Mouse (Mus musculus) embryonic facial prominence, embryonic 13.5 days (tissue): ENCODE data around the gene Ccdc15. TPM values are rescaled to one million over a fixed set of nuclear protein-coding genes. Genes with fewer than 3 reads are reported as not detected.

Source experiments
- ATAC-seq: fragments of 200-750 bp; cut with Nextera tagmentation; 2 replicates; pipeline ENCODE4 v1.8.0; 2017; ENCODE audit warnings: low read depth; ENCODE audit not compliant: insufficient number of reproducible peaks, insufficient read depth, low FRiP score, low TSS enrichment
- H3K27ac ChIP-seq: fragments of 300-500 bp; sonication (generic); 2 replicates; pipeline ENCODE4 v1.5.1; 2015; ENCODE audit warnings: moderate library complexity, mild to moderate bottlenecking, inconsistent platforms
- H3K27me3 ChIP-seq: fragments of 300-500 bp; sonication (generic); 2 replicates; pipeline ENCODE4 v1.6.1; 2015; ENCODE audit warnings: mild to moderate bottlenecking, inconsistent platforms
- H3K36me3 ChIP-seq: fragments of 300-500 bp; sonication (generic); 2 replicates; pipeline ENCODE4 v1.6.1; 2015; ENCODE audit warnings: mild to moderate bottlenecking, inconsistent platforms
- H3K4me1 ChIP-seq: fragments of 300-500 bp; sonication (generic); 2 replicates; pipeline ENCODE4 v1.6.1; 2015; ENCODE audit warnings: inconsistent platforms
- H3K4me2 ChIP-seq: fragments of 300-500 bp; sonication (generic); 2 replicates; pipeline ENCODE4 v1.6.1; 2015; ENCODE audit warnings: moderate library complexity, mild to moderate bottlenecking, inconsistent platforms
- H3K4me3 ChIP-seq: fragments of 300-500 bp; sonication (generic); 2 replicates; pipeline ENCODE4 v1.5.1; 2015; ENCODE audit warnings: mild to moderate bottlenecking, inconsistent platforms
- H3K9ac ChIP-seq: fragments of 300-500 bp; sonication (generic); 2 replicates; pipeline ENCODE4 v1.6.1; 2015; ENCODE audit warnings: mild to moderate bottlenecking, inconsistent platforms
- H3K9me3 ChIP-seq: fragments of 300-500 bp; sonication (generic); 2 replicates; pipeline ENCODE4 v1.6.1; 2016; ENCODE audit warnings: inconsistent platforms
- WGBS: fragments of 180-500 bp; shearing (Covaris S2); methylation state at CpG from one replicate; pipeline ENCODE4 v1.1.7; 2015; ENCODE audit warnings: mixed read lengths; 5-methylcytosine and 5-hydroxymethylcytosine counted together
- polyA plus RNA-seq: library from polyadenylated mRNA; unstranded; fragments of >200 nt; fragmentation: Nextera tagmentation; extraction: Ambion mirVana; gene quantifications from 2 replicates; pipeline ENCODE4 v1.2.1, GENCODE M21; 2015

Gene Ccdc15
- polyA plus RNA-seq, 1 experiment from 2014 or later, result 8.9 TPM

GRCm38 (mm10) chr9:37367301-37368080 is 19.3 kb upstream of the Ccdc15 start, which contains the start of gene Hepacam:
TSS of gene Hepacam (plus strand) at chr9:37367351.
- H3K4me2 ChIP-seq, result no peak within 1 kb of the TSS
- H3K9ac ChIP-seq, result no peak within 1 kb of the TSS
- ATAC-seq, result no peak
- H3K4me3 ChIP-seq, result no peak within 1 kb of the TSS
- H3K9me3 ChIP-seq, result no peaks in the 10 kb centered on the region
- H3K36me3 ChIP-seq, result no peaks in the 10 kb centered on the region
- WGBS, result 78% methylated on average over 17 of the region's 17 CpGs
- no peaks in the 10 kb centered on the region for H3K27me3 ChIP-seq
- H3K4me1 ChIP-seq, result no peaks in the 10 kb centered on the region
- no peak within 1 kb of the TSS for H3K27ac ChIP-seq

GRCm38 (mm10) chr9:37365706-37366105 is 17.5 kb upstream of the Ccdc15 start:
- H3K4me3 ChIP-seq, result no peak overlapping the region
- no peak overlapping the region for H3K9ac ChIP-seq
- no peaks in the 10 kb centered on the region for H3K36me3 ChIP-seq
- H3K9me3 ChIP-seq, result no peaks in the 10 kb centered on the region
- H3K27me3 ChIP-seq, result no peaks in the 10 kb centered on the region
- no peak overlapping the region for H3K27ac ChIP-seq
- 65% methylated on average over 5 of the region's 5 CpGs for WGBS
- no peak for ATAC-seq
- no peak overlapping the region for H3K4me2 ChIP-seq
- H3K4me1 ChIP-seq, result no peaks in the 10 kb centered on the region

DNA sequence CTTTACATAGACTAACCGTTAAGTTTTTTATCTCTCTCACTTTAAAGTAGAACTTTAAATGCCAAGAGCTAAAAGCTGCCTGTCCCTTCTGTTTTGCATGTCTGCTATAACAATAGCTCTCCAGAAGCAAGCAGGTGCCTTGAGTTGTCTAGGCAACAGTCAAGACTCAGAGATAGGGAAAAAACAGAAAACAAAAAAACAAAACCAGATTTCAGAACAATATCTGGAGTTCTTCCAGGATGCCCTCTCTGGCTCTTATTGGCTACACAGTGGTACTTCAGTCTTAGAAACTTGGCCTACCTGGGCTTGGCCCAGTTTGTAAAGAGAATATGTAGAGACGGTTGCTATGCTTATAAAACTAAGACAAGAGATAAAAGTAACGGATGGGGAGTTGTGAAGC is 16.2 kb upstream of the Ccdc15 start:
- no peak for ATAC-seq
- H3K36me3 ChIP-seq, result no peaks in the 10 kb centered on the region

GRCm38 (mm10) chr9:37363551-37363950 is 15.3 kb upstream of the Ccdc15 start:
- H3K27ac ChIP-seq, result no peak overlapping the region
- H3K4me3 ChIP-seq, result no peak overlapping the region
- H3K4me1 ChIP-seq, result peaks cover 12% of the 10 kb centered on the region
- no peak overlapping the region for H3K9ac ChIP-seq
- H3K9me3 ChIP-seq, result no peaks in the 10 kb centered on the region
- WGBS, result 73% methylated on average over 3 of the region's 3 CpGs
- H3K4me2 ChIP-seq, result no peak overlapping the region
- no peak for ATAC-seq
- H3K36me3 ChIP-seq, result no peaks in the 10 kb centered on the region
- no peaks in the 10 kb centered on the region for H3K27me3 ChIP-seq

More for the DNA sequence above, 16.2 kb upstream of the Ccdc15 start:
- H3K4me2 ChIP-seq, result no peak overlapping the region
- no peak overlapping the region for H3K4me3 ChIP-seq
- WGBS, result 83% methylated on average over 3 of the region's 3 CpGs
- peaks cover 7% of the 10 kb centered on the region for H3K4me1 ChIP-seq
- no peaks in the 10 kb centered on the region for H3K9me3 ChIP-seq
- H3K27me3 ChIP-seq, result no peaks in the 10 kb centered on the region
- H3K9ac ChIP-seq, result no peak overlapping the region
- H3K27ac ChIP-seq, result no peak overlapping the region

- no peak for ATAC-seq
- Histone ChIP-seq H3K9ac (no peak overlapping the region), H3K9me3 (no peaks in the 10 kb centered on the region), H3K4me3 (no peak overlapping the region), H3K4me1 (peaks cover 12% of the 10 kb centered on the region), H3K27me3 (no peaks in the 10 kb centered on the region), H3K27ac (no peak overlapping the region), H3K36me3 (no peaks in the 10 kb centered on the region), H3K4me2 (no peak overlapping the region)
- WGBS, result 54% methylated on average over 1 of the region's 1 CpGs
These were observed 14.6 kb upstream of the Ccdc15 start for GRCm38 (mm10) chr9:37362881-37363280.

DNA sequence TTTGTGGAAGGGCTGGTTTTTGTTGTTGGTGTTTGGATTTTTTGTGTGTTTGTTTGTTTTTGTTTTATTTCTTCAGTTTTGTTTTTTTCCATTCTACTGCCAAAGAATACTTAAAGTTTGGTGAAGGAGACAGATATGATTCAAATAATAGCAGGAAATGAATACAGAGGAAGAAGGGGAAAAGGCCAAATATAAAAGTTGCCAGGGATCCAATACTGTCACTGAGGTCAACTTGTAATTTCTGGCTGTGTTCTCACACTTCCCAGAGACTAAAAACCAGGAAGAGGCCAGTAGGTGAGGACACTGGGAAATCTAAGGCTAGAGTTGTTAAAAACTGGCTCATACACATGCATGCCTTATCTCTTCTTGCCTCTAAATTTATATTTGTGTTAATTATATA is 13.9 kb upstream of the Ccdc15 start:
- no peak for ATAC-seq
- no peak overlapping the region for H3K27ac ChIP-seq
- no peak overlapping the region for H3K4me2 ChIP-seq
- peaks cover 12% of the 10 kb centered on the region for H3K4me1 ChIP-seq
- no peak overlapping the region for H3K9ac ChIP-seq
- no peaks in the 10 kb centered on the region for H3K9me3 ChIP-seq
- no peaks in the 10 kb centered on the region for H3K27me3 ChIP-seq
- H3K4me3 ChIP-seq, result no peak overlapping the region
- no peaks in the 10 kb centered on the region for H3K36me3 ChIP-seq

DNA sequence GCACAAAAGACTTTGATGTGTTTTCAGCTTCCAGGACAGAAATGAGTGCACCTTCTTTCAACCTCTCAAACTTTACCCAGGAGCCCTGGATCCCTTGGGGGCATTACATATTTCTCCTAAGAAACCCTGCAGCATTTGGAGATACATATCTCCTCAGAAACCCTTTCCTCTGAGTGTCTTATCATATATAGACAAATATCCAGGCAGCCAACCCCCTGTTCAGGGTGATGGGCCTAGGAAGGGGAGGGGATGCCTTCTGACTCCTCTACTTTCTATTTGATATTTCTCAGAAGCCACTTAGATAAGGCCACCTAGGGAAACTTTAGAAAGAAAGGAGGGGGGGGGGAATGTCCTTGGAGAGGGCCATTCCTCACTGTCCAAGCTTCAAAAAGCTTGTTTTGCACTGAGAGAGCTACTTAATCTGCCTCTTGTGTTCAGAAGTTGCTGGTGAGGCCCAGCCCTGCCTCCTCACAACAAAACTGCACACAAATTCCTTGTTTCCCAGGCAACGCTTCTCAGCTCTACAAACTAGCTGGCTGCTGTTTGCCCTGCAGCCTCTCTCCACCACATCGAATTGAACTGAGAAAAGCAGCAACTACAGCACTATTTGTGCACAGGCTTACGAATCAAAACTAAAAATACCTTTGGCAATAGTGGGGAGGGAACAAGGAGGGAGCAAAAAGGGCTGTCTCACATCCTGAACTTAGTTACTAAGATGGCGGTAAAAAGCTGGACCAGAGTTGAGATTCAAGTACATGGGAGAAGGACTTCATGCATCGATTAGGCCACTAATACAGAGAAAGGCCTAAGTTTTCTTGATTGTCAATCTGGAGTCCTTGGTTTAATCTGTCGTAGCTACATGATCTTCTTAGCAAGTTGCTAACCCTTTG is 11.3 kb upstream of the Ccdc15 start:
- peak overlapping the region; percentile 85 for H3K27ac ChIP-seq
- peaks cover 12% of the 10 kb centered on the region for H3K4me1 ChIP-seq
- H3K9ac ChIP-seq, result no peak overlapping the region
- H3K4me3 ChIP-seq, result no peak overlapping the region
- no peaks in the 10 kb centered on the region for H3K27me3 ChIP-seq
- no peaks in the 10 kb centered on the region for H3K36me3 ChIP-seq
- WGBS, result 35% methylated on average over 6 of the region's 6 CpGs
- ATAC-seq, result peak; percentile 59; the same call in 1 of the 2 replicates
- H3K4me2 ChIP-seq, result no peak overlapping the region
- no peaks in the 10 kb centered on the region for H3K9me3 ChIP-seq

DNA sequence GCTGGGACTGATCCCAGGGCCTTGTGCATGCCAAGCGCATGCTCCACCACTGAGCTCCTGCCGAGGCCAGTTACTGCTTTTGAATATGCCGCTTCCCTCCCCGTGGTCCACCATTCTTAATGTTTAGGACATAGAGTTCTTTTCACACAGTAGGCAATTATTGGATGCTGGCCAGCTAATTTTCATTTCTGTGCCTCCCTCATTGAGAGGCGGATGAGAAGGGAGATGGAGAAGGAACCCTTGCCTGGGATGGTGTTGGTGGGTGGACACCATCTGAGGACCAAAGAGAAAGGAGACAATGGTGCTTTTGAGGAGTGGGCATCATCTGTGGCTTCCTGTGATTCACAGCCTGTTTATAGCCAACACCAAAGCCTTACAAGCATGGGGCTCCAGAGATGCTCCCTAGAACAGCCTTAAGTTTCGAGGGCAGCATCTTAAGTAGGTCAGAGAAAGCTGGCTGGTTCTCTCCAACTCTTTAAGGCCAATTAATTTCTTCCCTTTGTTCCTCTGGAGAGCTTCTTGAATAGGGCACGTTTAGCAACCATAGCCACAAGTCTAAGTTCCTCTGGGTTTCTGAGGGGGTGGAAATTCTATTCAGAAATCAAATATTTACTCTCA is 10.6 kb upstream of the Ccdc15 start:
- H3K9ac ChIP-seq, result no peak overlapping the region
- 79% methylated on average over 7 of the region's 7 CpGs for WGBS
- H3K9me3 ChIP-seq, result no peaks in the 10 kb centered on the region
- no peaks in the 10 kb centered on the region for H3K27me3 ChIP-seq
- no peak overlapping the region for H3K4me2 ChIP-seq
- peaks cover 12% of the 10 kb centered on the region for H3K4me1 ChIP-seq
- H3K36me3 ChIP-seq, result no peaks in the 10 kb centered on the region
- H3K4me3 ChIP-seq, result no peak overlapping the region
- ATAC-seq, result no peak
- peak overlapping the region; percentile 85 for H3K27ac ChIP-seq

GRCm38 (mm10) chr9:37354485-37354884 is 6.3 kb upstream of the Ccdc15 start:
- no peak for ATAC-seq
- H3K4me1 ChIP-seq, result peaks cover 7% of the 10 kb centered on the region
- H3K9me3 ChIP-seq, result no peaks in the 10 kb centered on the region
- H3K4me2 ChIP-seq, result no peak overlapping the region
- no peaks in the 10 kb centered on the region for H3K36me3 ChIP-seq
- no peak overlapping the region for H3K27ac ChIP-seq
- WGBS, result 76% methylated on average over 1 of the region's 1 CpGs
- no peak overlapping the region for H3K9ac ChIP-seq
- no peak overlapping the region for H3K4me3 ChIP-seq
- no peaks in the 10 kb centered on the region for H3K27me3 ChIP-seq

GRCm38 (mm10) chr9:37351266-37351665 is 3.0 kb upstream of the Ccdc15 start:
- H3K9ac ChIP-seq, result no peak overlapping the region
- no peak for ATAC-seq
- no peak overlapping the region for H3K4me2 ChIP-seq
- no peak overlapping the region for H3K4me3 ChIP-seq
- no peaks in the 10 kb centered on the region for H3K36me3 ChIP-seq
- no peak overlapping the region for H3K27ac ChIP-seq
- H3K9me3 ChIP-seq, result no peaks in the 10 kb centered on the region
- WGBS, result 42% methylated on average over 2 of the region's 2 CpGs
- peaks cover 10% of the 10 kb centered on the region; the same call in 1 of the 2 replicates for H3K4me1 ChIP-seq
- no peaks in the 10 kb centered on the region for H3K27me3 ChIP-seq

- 92% methylated on average over 3 of the region's 3 CpGs for WGBS
- peak overlapping the region; percentile 94; the same call in 1 of the 2 replicates for H3K27ac ChIP-seq
These were observed 818 bp upstream of the Ccdc15 start for GRCm38 (mm10) chr9:37349050-37349449.

More at GRCm38 (mm10) chr9:37349050-37349449, 818 bp upstream of the Ccdc15 start:
- Histone ChIP-seq H3K4me3 (peak overlapping the region; percentile 84), H3K9ac (peak overlapping the region; percentile 91; the same call in 1 of the 2 replicates), H3K36me3 (no peaks in the 10 kb centered on the region; the same call in 1 of the 2 replicates), H3K9me3 (no peaks in the 10 kb centered on the region), H3K4me2 (peak overlapping the region; percentile 83), H3K27me3 (no peaks in the 10 kb centered on the region), H3K4me1 (peaks cover 10% of the 10 kb centered on the region; the same call in 1 of the 2 replicates)
- no peak for ATAC-seq
